Mouse (Mus musculus): Measurements from ENCODE around the gene Asb18. TPM values are rescaled to one million over a fixed set of nuclear protein-coding genes. Genes with fewer than 3 reads are reported as not detected.

The Asb18 gene
- total RNA-seq (2023): not detected in 2 replicates

DNA sequence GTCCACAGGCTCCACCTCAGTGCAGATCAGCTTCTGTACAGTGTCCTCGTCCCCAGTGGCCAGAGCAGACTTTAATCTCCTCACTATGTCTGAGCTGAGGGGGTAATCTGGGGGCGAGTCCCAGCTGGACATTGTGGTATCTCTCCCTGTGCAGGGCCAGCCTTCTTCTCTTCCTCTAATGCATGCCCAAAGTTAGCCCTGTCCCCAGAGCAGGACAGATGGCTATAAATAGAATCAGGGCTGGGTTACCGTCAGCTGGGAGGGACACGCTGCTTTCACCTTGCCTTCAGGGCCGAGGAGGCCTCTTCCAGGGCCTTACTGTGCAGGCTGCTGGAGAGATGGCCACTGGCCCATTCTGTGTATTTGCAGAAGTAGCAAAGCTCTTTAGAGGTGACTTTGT is at the start of gene Asb18:
Gene Asb18, minus strand, starts transcription at position 221 of the 400 bp plus-strand sequence.

DNA sequence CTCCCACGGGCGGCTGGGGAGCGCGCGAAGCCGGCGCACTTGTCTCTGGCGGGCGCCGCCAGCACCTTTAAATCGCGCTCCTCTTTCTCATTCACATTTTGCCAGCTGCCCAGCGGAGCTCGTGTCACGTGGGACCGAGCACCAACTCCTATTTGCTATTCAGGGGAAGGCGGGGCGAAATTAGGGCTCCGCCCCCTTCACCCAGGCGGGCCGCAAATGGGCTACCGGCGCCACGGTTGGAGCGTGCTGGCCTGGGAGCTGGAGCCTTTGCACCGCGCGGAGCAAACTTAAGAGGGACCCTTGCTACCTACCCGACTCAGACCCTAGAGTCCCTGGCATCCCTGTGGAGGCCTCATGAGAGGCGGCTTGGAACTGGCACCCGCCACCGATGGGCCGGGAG is 83.3 kb downstream of the Asb18 start, which contains the start of gene Gbx2:
Gene Gbx2, minus strand, starts transcription at position 60 of the 400 bp plus-strand sequence.

Other genes with a start within 250 kb of the Asb18 start
- gene Gbx2, start 83.5 kb downstream of the Asb18 start, total RNA-seq (2023): not detected in 2 replicates
- gene Iqca, start 138.7 kb upstream of the Asb18 start, total RNA-seq (2023): not detected in 2 replicates
- gene Ackr3, start 189.3 kb upstream of the Asb18 start, total RNA-seq (2023): 0.11 TPM in 1 of 2 replicates, not detected in the other